Mouse (Mus musculus) frontal cortex, postnatal 36 days (tissue): ENCODE measurements around the gene Psmd7.

Experiments
- DNase-seq, 2 experiments: peaks; one replicate each; pipeline ENCODE4 v3.0.0; 2022; ENCODE audit warnings: low spot score in 2 of 2

Gene Psmd7

GRCm38 (mm10) chr8:107578132-107578531 lies 10.1 kb downstream of the Psmd7 start:
- DNase-seq: no peak

GRCm38 (mm10) chr8:107577640-107578039 lies 10.6 kb downstream of the Psmd7 start:
- DNase-seq: no peak

GRCm38 (mm10) chr8:107576702-107577101 lies 11.6 kb downstream of the Psmd7 start:
- DNase-seq: peak; percentile 84 to 90

GRCm38 (mm10) chr8:107574771-107575170 lies 13.5 kb downstream of the Psmd7 start:
- DNase-seq: no peak

GRCm38 (mm10) chr8:107572497-107572896 lies 15.8 kb downstream of the Psmd7 start:
- peak; percentile 45 to 53 for DNase-seq

- no peak for DNase-seq
Observed at GRCm38 (mm10) chr8:107571486-107572135, 16.7 kb downstream of the Psmd7 start.

- no peak for DNase-seq
Observed at GRCm38 (mm10) chr8:107571046-107571445, 17.2 kb downstream of the Psmd7 start.

- DNase-seq: no peak
Observed at GRCm38 (mm10) chr8:107562164-107562563, 26.1 kb downstream of the Psmd7 start.

GRCm38 (mm10) chr8:107560820-107561536 lies 27.3 kb downstream of the Psmd7 start:
- no peak for DNase-seq

- DNase-seq: no peak
Observed at GRCm38 (mm10) chr8:107556511-107556936, 31.7 kb downstream of the Psmd7 start.

GRCm38 (mm10) chr8:107555231-107555630 lies 33.0 kb downstream of the Psmd7 start:
- no peak for DNase-seq

GRCm38 (mm10) chr8:107552234-107552633 lies 36.0 kb downstream of the Psmd7 start:
- no peak for DNase-seq

- DNase-seq: no peak
Observed at GRCm38 (mm10) chr8:107546817-107547216, 41.4 kb downstream of the Psmd7 start.

- DNase-seq: peak; percentile 44 to 70
Observed at GRCm38 (mm10) chr8:107546154-107546553, 42.1 kb downstream of the Psmd7 start.

GRCm38 (mm10) chr8:107545621-107546152 lies 42.6 kb downstream of the Psmd7 start:
- DNase-seq: no peak

- DNase-seq: peak; percentile 36 to 45
Observed at GRCm38 (mm10) chr8:107544651-107545174, 43.6 kb downstream of the Psmd7 start.

GRCm38 (mm10) chr8:107544211-107544610 lies 44.1 kb downstream of the Psmd7 start:
- no peak for DNase-seq

- no peak for DNase-seq
Observed at GRCm38 (mm10) chr8:107543714-107544113, 44.5 kb downstream of the Psmd7 start.

- DNase-seq: no peak
Observed at GRCm38 (mm10) chr8:107542151-107542550, 46.1 kb downstream of the Psmd7 start.

- DNase-seq: no peak
Observed at GRCm38 (mm10) chr8:107541369-107541768, 46.9 kb downstream of the Psmd7 start.

- no peak for DNase-seq
Observed at GRCm38 (mm10) chr8:107540623-107541022, 47.6 kb downstream of the Psmd7 start.

GRCm38 (mm10) chr8:107537472-107537871 lies 50.8 kb downstream of the Psmd7 start:
- no peak for DNase-seq
